Mouse (Mus musculus): ENCODE data around the gene Thpo. TPM values are rescaled to one million over a fixed set of nuclear protein-coding genes. Genes with fewer than 3 reads are reported as not detected.

Thpo gene
- polyA plus RNA-seq, 1 experiment from 2014 or later, result 8.9 TPM

DNA sequence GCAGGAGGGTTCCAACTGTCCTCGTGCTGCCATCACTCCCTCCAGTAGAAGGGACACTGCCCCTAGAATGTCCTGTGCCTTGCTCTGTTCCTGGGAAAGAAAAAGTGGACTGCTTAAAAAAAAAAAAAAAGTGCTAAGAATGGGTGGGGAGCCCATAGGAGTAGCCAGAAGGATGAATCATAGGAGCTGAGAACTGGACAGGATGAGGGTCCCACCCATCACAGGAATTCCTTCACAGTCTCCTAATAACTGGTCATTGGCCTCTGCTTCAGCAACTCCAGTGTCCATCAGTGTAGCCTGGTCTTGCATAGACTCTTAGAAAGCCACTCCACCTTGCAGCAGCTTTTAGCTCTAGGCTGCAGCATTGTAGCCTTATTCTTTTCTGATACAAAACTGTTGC, 7.9 kb downstream of the Thpo start:
- 39% methylated on average over 1 of the region's 1 CpGs for WGBS (ENCODE audit: insufficient replicate concordance)
- peaks cover 15% of the 10 kb centered on the region for H3K4me1 ChIP-seq (ENCODE audit: insufficient read depth)
- no peak overlapping the region for H3K4me3 ChIP-seq (ENCODE audit: low read depth, low read length)

GRCm38 (mm10) chr16:20725750-20726149, 8.6 kb downstream of the Thpo start:
- Histone ChIP-seq H3K9me3 (ENCODE audit: low read length) (no peaks in the 10 kb centered on the region), H3K9ac (replicated peaks) (no peak overlapping the region), H3K27me3 (ENCODE audit: insufficient read depth, low read length) (no peaks in the 10 kb centered on the region; the same call in 1 of the 2 replicates), H3K27ac (ENCODE audit: low read depth) (no peak overlapping the region), H3K4me3 (ENCODE audit: low read depth, low read length) (no peak overlapping the region), H3K36me3 (replicated peaks; ENCODE audit: insufficient read depth, low read length) (peaks cover 9% of the 10 kb centered on the region), H3K4me2 (ENCODE audit: low read depth, low read length) (no peak overlapping the region), H3K4me1 (ENCODE audit: insufficient read depth) (peaks cover 13% of the 10 kb centered on the region)
- no peak for ATAC-seq
- 64% methylated on average over 4 of the region's 4 CpGs for WGBS (ENCODE audit: insufficient replicate concordance)
- DNase-seq, result no peak
- TF ChIP-seq CTCF (IDR thresholded peaks at IDR 0.05; ENCODE audit: low read depth), result no peak
- no peak for TF ChIP-seq EP300 (IDR thresholded peaks at IDR 0.05; ENCODE audit: low read depth)

More for the DNA sequence above, 7.9 kb downstream of the Thpo start:
- ATAC-seq (no peak), DNase-seq (no peak)
- no peak overlapping the region for H3K4me2 ChIP-seq (ENCODE audit: low read depth, low read length)
- H3K36me3 ChIP-seq (replicated peaks; ENCODE audit: insufficient read depth, low read length), result peaks cover 7% of the 10 kb centered on the region
- H3K27me3 ChIP-seq (ENCODE audit: insufficient read depth, low read length), result peaks cover 2% of the 10 kb centered on the region
- H3K9ac ChIP-seq (replicated peaks), result no peak overlapping the region
- no peak overlapping the region for H3K27ac ChIP-seq (ENCODE audit: low read depth)
- no peaks in the 10 kb centered on the region for H3K9me3 ChIP-seq (ENCODE audit: low read length)
- TF ChIP-seq EP300 (IDR thresholded peaks at IDR 0.05; ENCODE audit: low read depth) (no peak), CTCF (IDR thresholded peaks at IDR 0.05; ENCODE audit: low read depth) (no peak)

DNA sequence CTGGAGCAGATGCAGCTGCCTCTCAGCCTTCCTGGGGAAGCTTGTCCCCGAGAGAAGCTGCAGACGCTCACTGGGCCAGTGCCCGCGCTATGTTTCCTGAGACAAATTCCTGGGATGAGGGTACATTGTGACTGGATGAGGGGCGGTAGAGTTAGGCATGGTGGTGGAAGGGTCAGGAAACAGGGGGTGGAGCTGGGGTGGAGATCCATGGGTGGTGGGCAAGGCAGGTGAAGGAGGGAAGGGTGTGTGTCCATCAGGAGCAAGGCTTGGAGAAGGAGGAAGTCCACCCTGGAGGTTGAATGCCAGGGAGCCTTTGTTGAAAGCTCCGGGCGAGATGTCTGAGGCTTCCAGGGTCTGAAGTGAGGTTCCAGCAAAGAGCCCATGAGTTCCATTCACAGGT, 9.0 kb downstream of the Thpo start:
- WGBS (ENCODE audit: insufficient replicate concordance), result 83% methylated on average over 7 of the region's 7 CpGs
- no peaks in the 10 kb centered on the region for H3K9me3 ChIP-seq (ENCODE audit: low read length)
- H3K9ac ChIP-seq (replicated peaks), result no peak overlapping the region
- peaks cover 11% of the 10 kb centered on the region for H3K4me1 ChIP-seq (ENCODE audit: insufficient read depth)
- no peak overlapping the region for H3K4me3 ChIP-seq (ENCODE audit: low read depth, low read length)
- H3K4me2 ChIP-seq (ENCODE audit: low read depth, low read length), result no peak overlapping the region
- DNase-seq (no peak), ATAC-seq (no peak)
- H3K36me3 ChIP-seq (replicated peaks; ENCODE audit: insufficient read depth, low read length), result peaks cover 12% of the 10 kb centered on the region
- H3K27me3 ChIP-seq (ENCODE audit: insufficient read depth, low read length), result no peaks in the 10 kb centered on the region; the same call in 1 of the 2 replicates
- H3K27ac ChIP-seq (ENCODE audit: low read depth), result no peak overlapping the region
- no peak for TF ChIP-seq EP300 (IDR thresholded peaks at IDR 0.05; ENCODE audit: low read depth)
- TF ChIP-seq CTCF (IDR thresholded peaks at IDR 0.05; ENCODE audit: low read depth), result no peak

GRCm38 (mm10) chr16:20724338-20724748, 10.0 kb downstream of the Thpo start:
- TF ChIP-seq EP300 (IDR thresholded peaks at IDR 0.05; ENCODE audit: low read depth) (no peak), CTCF (IDR thresholded peaks at IDR 0.05; ENCODE audit: low read depth) (peak; percentile 84)
- peak overlapping the region; percentile 41; the same call in 1 of the 2 replicates for H3K27ac ChIP-seq (ENCODE audit: low read depth)
- peaks cover 19% of the 10 kb centered on the region for H3K36me3 ChIP-seq (replicated peaks; ENCODE audit: insufficient read depth, low read length)
- no peaks in the 10 kb centered on the region for H3K9me3 ChIP-seq (ENCODE audit: low read length)
- no peak overlapping the region for H3K9ac ChIP-seq (replicated peaks)
- 29% methylated on average over 5 of the region's 5 CpGs for WGBS (ENCODE audit: insufficient replicate concordance)
- H3K4me2 ChIP-seq (ENCODE audit: low read depth, low read length), result no peak overlapping the region; the same call in 1 of the 2 replicates
- ATAC-seq (peak; percentile 90), DNase-seq (peak; percentile 64)
- no peak overlapping the region for H3K4me3 ChIP-seq (ENCODE audit: low read depth, low read length)
- H3K27me3 ChIP-seq (ENCODE audit: insufficient read depth, low read length), result no peaks in the 10 kb centered on the region
- H3K4me1 ChIP-seq (ENCODE audit: insufficient read depth), result peaks cover 11% of the 10 kb centered on the region

DNA sequence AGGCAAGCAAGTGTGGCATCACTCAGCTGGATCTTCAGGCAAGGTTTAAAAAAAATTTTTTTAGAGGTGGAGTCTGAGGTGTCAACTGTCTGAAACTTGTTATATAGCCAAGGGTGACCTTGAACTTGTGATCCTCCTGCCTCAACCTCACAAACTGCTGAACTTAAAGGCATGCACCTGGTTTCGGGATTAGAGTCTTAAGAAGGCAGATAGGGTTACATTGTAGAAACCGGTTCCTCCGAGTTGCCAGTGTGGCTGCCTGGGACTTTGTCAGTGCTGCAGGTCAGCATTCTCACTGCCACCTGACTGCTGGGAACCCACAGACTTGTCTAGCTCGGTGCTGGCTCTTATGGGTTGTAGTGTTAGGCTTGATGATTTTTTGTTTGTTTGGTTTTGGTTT, 11.1 kb downstream of the Thpo start:
- Histone ChIP-seq H3K9me3 (ENCODE audit: low read length) (no peaks in the 10 kb centered on the region), H3K36me3 (replicated peaks; ENCODE audit: insufficient read depth, low read length) (peaks cover 19% of the 10 kb centered on the region)
- no peak for ATAC-seq

DNA sequence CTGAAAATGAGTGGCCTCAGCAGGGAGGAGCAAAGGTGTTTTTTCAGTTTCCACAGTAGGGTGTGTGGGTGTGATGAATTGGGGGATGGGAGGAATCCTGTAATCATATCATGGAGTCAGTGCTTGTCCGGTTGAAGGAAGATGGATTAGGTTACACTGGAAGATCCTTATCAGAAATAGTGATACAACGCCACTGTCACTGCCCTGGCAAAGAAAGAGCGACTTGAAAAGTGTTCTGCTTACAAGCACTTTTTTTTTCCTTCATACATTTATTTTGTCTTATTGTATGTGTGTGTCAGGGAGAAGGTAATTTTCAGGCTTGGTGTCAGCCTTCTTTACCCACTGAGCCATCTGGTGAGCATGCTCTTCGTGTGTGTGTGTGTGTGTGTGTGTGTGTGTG, 11.6 kb downstream of the Thpo start:
- no peak for TF ChIP-seq EP300 (IDR thresholded peaks at IDR 0.05; ENCODE audit: low read depth)
- no peak for TF ChIP-seq CTCF (IDR thresholded peaks at IDR 0.05; ENCODE audit: low read depth)
- Histone ChIP-seq H3K4me1 (ENCODE audit: insufficient read depth) (peaks cover 13% of the 10 kb centered on the region), H3K27me3 (ENCODE audit: insufficient read depth, low read length) (no peaks in the 10 kb centered on the region), H3K4me3 (ENCODE audit: low read depth, low read length) (no peak overlapping the region), H3K27ac (ENCODE audit: low read depth) (no peak overlapping the region), H3K9ac (replicated peaks) (no peak overlapping the region), H3K36me3 (replicated peaks; ENCODE audit: insufficient read depth, low read length) (peaks cover 19% of the 10 kb centered on the region), H3K4me2 (ENCODE audit: low read depth, low read length) (no peak overlapping the region), H3K9me3 (ENCODE audit: low read length) (no peaks in the 10 kb centered on the region)
- 73% methylated on average over 4 of the region's 4 CpGs for WGBS (ENCODE audit: insufficient replicate concordance)
- ATAC-seq (no peak), DNase-seq (no peak)

More for the DNA sequence above, 11.1 kb downstream of the Thpo start:
- Histone ChIP-seq H3K4me2 (ENCODE audit: low read depth, low read length) (no peak overlapping the region), H3K27me3 (ENCODE audit: insufficient read depth, low read length) (no peaks in the 10 kb centered on the region), H3K4me3 (ENCODE audit: low read depth, low read length) (no peak overlapping the region), H3K4me1 (ENCODE audit: insufficient read depth) (peaks cover 14% of the 10 kb centered on the region), H3K27ac (ENCODE audit: low read depth) (no peak overlapping the region), H3K9ac (replicated peaks) (no peak overlapping the region)
- TF ChIP-seq EP300 (IDR thresholded peaks at IDR 0.05; ENCODE audit: low read depth) (no peak), CTCF (IDR thresholded peaks at IDR 0.05; ENCODE audit: low read depth) (no peak)
- no peak for DNase-seq
- 56% methylated on average over 4 of the region's 4 CpGs for WGBS (ENCODE audit: insufficient replicate concordance)

GRCm38 (mm10) chr16:20721808-20722207, 12.5 kb downstream of the Thpo start:
- no peaks in the 10 kb centered on the region for H3K27me3 ChIP-seq (ENCODE audit: insufficient read depth, low read length)
- H3K27ac ChIP-seq (ENCODE audit: low read depth), result no peak overlapping the region
- H3K36me3 ChIP-seq (replicated peaks; ENCODE audit: insufficient read depth, low read length), result peaks cover 19% of the 10 kb centered on the region
- DNase-seq (no peak), ATAC-seq (no peak)
- H3K4me1 ChIP-seq (ENCODE audit: insufficient read depth), result peaks cover 13% of the 10 kb centered on the region
- 80% methylated on average over 10 of the region's 10 CpGs for WGBS (ENCODE audit: insufficient replicate concordance)
- no peak for TF ChIP-seq CTCF (IDR thresholded peaks at IDR 0.05; ENCODE audit: low read depth)
- TF ChIP-seq EP300 (IDR thresholded peaks at IDR 0.05; ENCODE audit: low read depth), result no peak
- no peak overlapping the region for H3K9ac ChIP-seq (replicated peaks)
- no peak overlapping the region for H3K4me3 ChIP-seq (ENCODE audit: low read depth, low read length)
- no peaks in the 10 kb centered on the region for H3K9me3 ChIP-seq (ENCODE audit: low read length)
- no peak overlapping the region for H3K4me2 ChIP-seq (ENCODE audit: low read depth, low read length)

Data from liver, postnatal 0 days (tissue).